Mouse (Mus musculus): ENCODE data around the gene Gm10295.

Gene Gm10295

GRCm38 (mm10) chr7:71351364-71351763 lies at the start of gene Gm10295:
Gene Gm10295, minus strand, starts transcription at chr7:71351485.
- no peak for DNase-seq (ENCODE audit: low read depth, low spot score)

GRCm38 (mm10) chr7:71401032-71401431 lies 49.7 kb upstream of the Gm10295 start:
- DNase-seq (ENCODE audit: low read depth, low spot score), result no peak

GRCm38 (mm10) chr7:71399891-71400632 lies 48.8 kb upstream of the Gm10295 start:
- DNase-seq (ENCODE audit: low read depth, low spot score), result no peak

- DNase-seq (ENCODE audit: low read depth, low spot score), result no peak
Observed at GRCm38 (mm10) chr7:71398959-71399756, 47.9 kb upstream of the Gm10295 start.

- DNase-seq (ENCODE audit: low read depth, low spot score), result no peak
Observed at GRCm38 (mm10) chr7:71398389-71398788, 47.1 kb upstream of the Gm10295 start.

GRCm38 (mm10) chr7:71392795-71393341 lies 41.6 kb upstream of the Gm10295 start:
- no peak for DNase-seq (ENCODE audit: low read depth, low spot score)

GRCm38 (mm10) chr7:71391333-71391732 lies 40.0 kb upstream of the Gm10295 start:
- no peak for DNase-seq (ENCODE audit: low read depth, low spot score)

- no peak for DNase-seq (ENCODE audit: low read depth, low spot score)
Observed at GRCm38 (mm10) chr7:71390291-71390690, 39.0 kb upstream of the Gm10295 start.

- DNase-seq (ENCODE audit: low read depth, low spot score), result no peak
Observed at GRCm38 (mm10) chr7:71386050-71386449, 34.8 kb upstream of the Gm10295 start.

GRCm38 (mm10) chr7:71384921-71385320 lies 33.6 kb upstream of the Gm10295 start:
- DNase-seq (ENCODE audit: low read depth, low spot score), result no peak

GRCm38 (mm10) chr7:71383341-71384130 lies 32.3 kb upstream of the Gm10295 start:
- DNase-seq (ENCODE audit: low read depth, low spot score), result no peak

- no peak for DNase-seq (ENCODE audit: low read depth, low spot score)
Observed at GRCm38 (mm10) chr7:71379826-71380825, 28.8 kb upstream of the Gm10295 start.

GRCm38 (mm10) chr7:71378812-71379760 lies 27.8 kb upstream of the Gm10295 start:
- peak; percentile 25 for DNase-seq (ENCODE audit: low read depth, low spot score)

- no peak for DNase-seq (ENCODE audit: low read depth, low spot score)
Observed at GRCm38 (mm10) chr7:71377983-71378382, 26.7 kb upstream of the Gm10295 start.

- no peak for DNase-seq (ENCODE audit: low read depth, low spot score)
Observed at GRCm38 (mm10) chr7:71374059-71374458, 22.8 kb upstream of the Gm10295 start.

- DNase-seq (ENCODE audit: low read depth, low spot score), result no peak
Observed at GRCm38 (mm10) chr7:71371916-71372315, 20.6 kb upstream of the Gm10295 start.

GRCm38 (mm10) chr7:71370746-71371145 lies 19.5 kb upstream of the Gm10295 start:
- DNase-seq (ENCODE audit: low read depth, low spot score), result no peak

GRCm38 (mm10) chr7:71370128-71370527 lies 18.8 kb upstream of the Gm10295 start:
- no peak for DNase-seq (ENCODE audit: low read depth, low spot score)

GRCm38 (mm10) chr7:71368543-71369181 lies 17.4 kb upstream of the Gm10295 start:
- no peak for DNase-seq (ENCODE audit: low read depth, low spot score)

Data from retina, postnatal 7 days (tissue).